Mouse (Mus musculus) embryonic facial prominence, embryonic 14.5 days (tissue): Measurements from ENCODE around the gene Tet1. TPM values are rescaled to one million over a fixed set of nuclear protein-coding genes. Genes with fewer than 3 reads are reported as not detected.

Experiments
- ATAC-seq: fragments of 200-750 bp; cut with Nextera tagmentation; 2 replicates; pipeline ENCODE4 v1.8.0; 2017; ENCODE audit warnings: low read depth, moderate number of reproducible peaks, moderate TSS enrichment
- DNase-seq: peaks from one replicate; pipeline ENCODE4 v3.0.0-alpha.2; 2015; ENCODE audit warnings: low spot score
- H3K27ac ChIP-seq: fragments of 300-500 bp; sonication (generic); replicated peaks from 2 replicates; pipeline ENCODE4 v1.5.1; 2014; ENCODE audit warnings: low read depth, mild to moderate bottlenecking, low read length, moderate library complexity
- H3K27me3 ChIP-seq: fragments of 300-500 bp; sonication (generic); replicated peaks from 2 replicates; pipeline ENCODE4 v1.6.1; 2014; ENCODE audit warnings: low read length; ENCODE audit not compliant: control insufficient read depth, insufficient read depth
- H3K36me3 ChIP-seq: fragments of 300-500 bp; sonication (generic); 2 replicates; pipeline ENCODE4 v1.6.1; 2014; ENCODE audit warnings: low read length, mixed read lengths; ENCODE audit not compliant: control insufficient read depth, insufficient read depth
- H3K4me1 ChIP-seq: fragments of 300-500 bp; sonication (generic); 2 replicates; pipeline ENCODE4 v1.6.1; 2014; ENCODE audit warnings: antibody characterized with exemption, low read length; ENCODE audit not compliant: control insufficient read depth, insufficient read depth
- H3K4me2 ChIP-seq: fragments of 300-500 bp; sonication (generic); 2 replicates; pipeline ENCODE4 v1.6.1; 2014; ENCODE audit warnings: low read depth, mild to moderate bottlenecking, low read length, moderate library complexity, mixed read lengths
- H3K4me3 ChIP-seq: fragments of 300-500 bp; sonication (generic); 2 replicates; pipeline ENCODE4 v1.5.1; 2014; ENCODE audit warnings: low read depth, mild to moderate bottlenecking, low read length
- H3K9ac ChIP-seq: fragments of 300-500 bp; sonication (generic); 2 replicates; pipeline ENCODE4 v1.6.1; 2014; ENCODE audit warnings: low read depth, mild to moderate bottlenecking, low read length, moderate library complexity, mixed read lengths
- H3K9me3 ChIP-seq: fragments of 300-500 bp; sonication (generic); 2 replicates; pipeline ENCODE4 v1.6.1; 2016; ENCODE audit warnings: low read length; ENCODE audit not compliant: control insufficient read depth
- WGBS: fragments of 180-500 bp; shearing (Covaris S2); extraction: QIAGEN DNeasy Blood & Tissue Kit; methylation state at CpG from one replicate; pipeline ENCODE4 v1.1.7; 2014; 5-methylcytosine and 5-hydroxymethylcytosine counted together
- polyA plus RNA-seq: library from polyadenylated mRNA; unstranded; fragments of >200 nt; fragmentation: Nextera tagmentation; extraction: Ambion mirVana; gene quantifications from 2 replicates; pipeline ENCODE4 v1.2.1, GENCODE M21; 2014

Gene Tet1
- polyA plus RNA-seq, 1 experiment from 2014 or later: 22.2 TPM

GRCm38 (mm10) chr10:62851025-62851424 lies 57.8 kb downstream of the Tet1 start:
- H3K4me1 ChIP-seq: 0 out of 2 replicates have a peak, but pooled peaks cover 5% of the 10 kb centered on the region
- H3K9me3 ChIP-seq: no peaks in the 10 kb centered on the region
- H3K27me3 ChIP-seq: no peaks in the 10 kb centered on the region
- peak overlapping the region; percentile 74 for H3K27ac ChIP-seq
- no peak overlapping the region for H3K4me2 ChIP-seq
- H3K36me3 ChIP-seq: 0 out of 2 replicates have a peak, but pooled peaks cover 6% of the 10 kb centered on the region
- no peak overlapping the region for H3K9ac ChIP-seq
- H3K4me3 ChIP-seq: no peak overlapping the region
- 45% methylated on average over 4 of the region's 4 CpGs for WGBS
- ATAC-seq (peak; percentile 65; the same call in 1 of the 2 replicates), DNase-seq (peak; percentile 83)

GRCm38 (mm10) chr10:62848783-62849182 lies 60.0 kb downstream of the Tet1 start:
- no peak overlapping the region for H3K4me3 ChIP-seq
- H3K4me1 ChIP-seq: peaks cover 12% of the 10 kb centered on the region; the same call in 1 of the 2 replicates
- 0 out of 2 replicates have a peak, but pooled peaks cover 6% of the 10 kb centered on the region for H3K36me3 ChIP-seq
- H3K27me3 ChIP-seq: no peaks in the 10 kb centered on the region
- no peaks in the 10 kb centered on the region for H3K9me3 ChIP-seq
- no peak overlapping the region for H3K4me2 ChIP-seq
- no peak for ATAC-seq
- no peak overlapping the region for H3K27ac ChIP-seq
- no peak for DNase-seq
- no peak overlapping the region for H3K9ac ChIP-seq
- WGBS: 86% methylated on average over 2 of the region's 2 CpGs

- Histone ChIP-seq H3K9me3 (no peaks in the 10 kb centered on the region), H3K9ac (no peak overlapping the region), H3K4me1 (peaks cover 19% of the 10 kb centered on the region; the same call in 1 of the 2 replicates), H3K4me2 (no peak overlapping the region), H3K27ac (no peak overlapping the region), H3K36me3 (0 out of 2 replicates have a peak, but pooled peaks cover 6% of the 10 kb centered on the region), H3K27me3 (no peaks in the 10 kb centered on the region), H3K4me3 (no peak overlapping the region)
- WGBS: 64% methylated on average over 12 of the region's 12 CpGs
- DNase-seq: peak; percentile 33
- peak; percentile 48; the same call in 1 of the 2 replicates for ATAC-seq
These were observed 61.6 kb downstream of the Tet1 start for GRCm38 (mm10) chr10:62847069-62847626.

- H3K9me3 ChIP-seq: no peaks in the 10 kb centered on the region
- H3K4me1 ChIP-seq: peaks cover 14% of the 10 kb centered on the region; the same call in 1 of the 2 replicates
- 53% methylated on average over 9 of the region's 9 CpGs for WGBS
- H3K27me3 ChIP-seq: no peaks in the 10 kb centered on the region
- peaks cover 14% of the 10 kb centered on the region for H3K36me3 ChIP-seq
- peak overlapping the region; percentile 63 for H3K27ac ChIP-seq
- H3K4me3 ChIP-seq: no peak overlapping the region
- ATAC-seq: peak; percentile 41; the same call in 1 of the 2 replicates
- peak; percentile 53 for DNase-seq
- H3K4me2 ChIP-seq: peak overlapping the region; percentile 15
- H3K9ac ChIP-seq: no peak overlapping the region
These were observed 64.9 kb downstream of the Tet1 start for GRCm38 (mm10) chr10:62843787-62844491.

GRCm38 (mm10) chr10:62841901-62842447 lies 66.8 kb downstream of the Tet1 start:
- DNase-seq (no peak), ATAC-seq (no peak)
- H3K36me3 ChIP-seq: peaks cover 32% of the 10 kb centered on the region
- peaks cover 14% of the 10 kb centered on the region; the same call in 1 of the 2 replicates for H3K4me1 ChIP-seq
- H3K4me3 ChIP-seq: no peak overlapping the region
- H3K27ac ChIP-seq: no peak overlapping the region
- H3K9me3 ChIP-seq: no peaks in the 10 kb centered on the region
- H3K27me3 ChIP-seq: no peaks in the 10 kb centered on the region
- no peak overlapping the region for H3K4me2 ChIP-seq
- WGBS: 85% methylated on average over 10 of the region's 10 CpGs
- no peak overlapping the region for H3K9ac ChIP-seq

- Histone ChIP-seq H3K4me3 (no peak overlapping the region), H3K36me3 (peaks cover 32% of the 10 kb centered on the region), H3K9ac (no peak overlapping the region), H3K27ac (no peak overlapping the region), H3K4me1 (peaks cover 14% of the 10 kb centered on the region; the same call in 1 of the 2 replicates), H3K9me3 (no peaks in the 10 kb centered on the region), H3K27me3 (no peaks in the 10 kb centered on the region), H3K4me2 (no peak overlapping the region)
- 90% methylated on average over 7 of the region's 7 CpGs for whole genome bisulfite sequencing
- DNase-seq (no peak), ATAC-seq (no peak)
These were observed 68.1 kb downstream of the Tet1 start for GRCm38 (mm10) chr10:62840687-62841086.

- Histone ChIP-seq H3K9me3 (no peaks in the 10 kb centered on the region), H3K4me1 (no peaks in the 10 kb centered on the region), H3K4me3 (no peak overlapping the region), H3K27me3 (no peaks in the 10 kb centered on the region), H3K27ac (no peak overlapping the region), H3K4me2 (no peak overlapping the region), H3K36me3 (peaks cover 36% of the 10 kb centered on the region), H3K9ac (no peak overlapping the region)
- 89% methylated on average over 5 of the region's 5 CpGs for WGBS
- ATAC-seq (no peak), DNase-seq (no peak)
These were observed 70.8 kb downstream of the Tet1 start for GRCm38 (mm10) chr10:62837987-62838386.

- Histone ChIP-seq H3K36me3 (peaks cover 27% of the 10 kb centered on the region; the same call in 1 of the 2 replicates), H3K27ac (no peak overlapping the region), H3K9ac (no peak overlapping the region), H3K9me3 (no peaks in the 10 kb centered on the region), H3K4me3 (no peak overlapping the region), H3K4me1 (no peaks in the 10 kb centered on the region), H3K4me2 (no peak overlapping the region), H3K27me3 (no peaks in the 10 kb centered on the region)
- ATAC-seq (no peak), DNase-seq (no peak)
- WGBS: 78% methylated on average over 9 of the region's 9 CpGs
These were observed 76.0 kb downstream of the Tet1 start for GRCm38 (mm10) chr10:62832783-62833182.
